Mouse (Mus musculus) heart, adult 8-10 months (tissue): ENCODE measurements around the gene Paqr9. TPM values are rescaled to one million over a fixed set of nuclear protein-coding genes. Genes with fewer than 3 reads are reported as not detected.
"Not testable (repeated sequence)": the region's sequence is repeated elsewhere in the genome, so short reads cannot be mapped to it uniquely, and the experiment has no call there.

Source experiments
- DNase-seq: peaks from one replicate; pipeline ENCODE4 v3.0.0; 2022; ENCODE audit warnings: low spot score
- total RNA-seq, 4 experiments: library from RNA; stranded (reverse); gene quantifications; 2 replicates each; pipeline ENCODE4 v1.2.4; 2022

Paqr9 gene
- 10 to 100 TPM; 37.0 to 50.2 (median 46.8) TPM for total RNA-seq

GRCm38 (mm10) chr9:95559059-95559935, at the start of gene Paqr9:
Paqr9 (plus strand) TSS chr9:95559657.
- no peak for DNase-seq

GRCm38 (mm10) chr9:95510693-95511404, 48.6 kb upstream of the Paqr9 start:
- DNase-seq: no peak

GRCm38 (mm10) chr9:95511472-95512330, 47.8 kb upstream of the Paqr9 start, which contains the start of gene U2surp:
U2surp (minus strand) TSS chr9:95511996.
- peak; percentile 94 for DNase-seq

GRCm38 (mm10) chr9:95512331-95513030, 47.0 kb upstream of the Paqr9 start:
- no peak for DNase-seq

- no peak for DNase-seq
These were observed 45.7 kb upstream of the Paqr9 start for GRCm38 (mm10) chr9:95513776-95514175.

GRCm38 (mm10) chr9:95514361-95514760, 45.1 kb upstream of the Paqr9 start:
- not testable (repeated sequence) for DNase-seq

- no peak for DNase-seq
These were observed 38.9 kb upstream of the Paqr9 start for GRCm38 (mm10) chr9:95520563-95520962.

- DNase-seq: no peak
These were observed 38.4 kb upstream of the Paqr9 start for GRCm38 (mm10) chr9:95521031-95521430.

GRCm38 (mm10) chr9:95521566-95521965, 37.9 kb upstream of the Paqr9 start:
- DNase-seq: no peak

GRCm38 (mm10) chr9:95522561-95522960, 36.9 kb upstream of the Paqr9 start:
- DNase-seq: no peak

- DNase-seq: no peak
These were observed 34.1 kb upstream of the Paqr9 start for GRCm38 (mm10) chr9:95525376-95525775.

GRCm38 (mm10) chr9:95525961-95526360, 33.5 kb upstream of the Paqr9 start:
- no peak for DNase-seq

GRCm38 (mm10) chr9:95527676-95528075, 31.8 kb upstream of the Paqr9 start:
- no peak for DNase-seq

GRCm38 (mm10) chr9:95531144-95531543, 28.3 kb upstream of the Paqr9 start:
- DNase-seq: no peak

GRCm38 (mm10) chr9:95533817-95534216, 25.6 kb upstream of the Paqr9 start:
- DNase-seq: no peak

- no peak for DNase-seq
These were observed 20.2 kb upstream of the Paqr9 start for GRCm38 (mm10) chr9:95539176-95539800.

GRCm38 (mm10) chr9:95540487-95540886, 19.0 kb upstream of the Paqr9 start:
- no peak for DNase-seq

GRCm38 (mm10) chr9:95541208-95541607, 18.2 kb upstream of the Paqr9 start:
- no peak for DNase-seq

GRCm38 (mm10) chr9:95541650-95542432, 17.6 kb upstream of the Paqr9 start:
- no peak for DNase-seq

- DNase-seq: no peak
These were observed 17.0 kb upstream of the Paqr9 start for GRCm38 (mm10) chr9:95542475-95542874.
